Mouse (Mus musculus) NIH3T3 (cell line): ENCODE results near the gene Rnf166.

ENCODE experiments used
- DNase-seq: peaks from one replicate; pipeline ENCODE4 v3.0.0-alpha.2; 2012; ENCODE audit warnings: low read depth

Gene Rnf166

GRCm38 (mm10) chr8:122469407-122469806, 6.5 kb downstream of the Rnf166 start:
- no peak for DNase-seq

- no peak for DNase-seq
Measured at GRCm38 (mm10) chr8:122467816-122468215, 8.0 kb downstream of the Rnf166 start.

DNA sequence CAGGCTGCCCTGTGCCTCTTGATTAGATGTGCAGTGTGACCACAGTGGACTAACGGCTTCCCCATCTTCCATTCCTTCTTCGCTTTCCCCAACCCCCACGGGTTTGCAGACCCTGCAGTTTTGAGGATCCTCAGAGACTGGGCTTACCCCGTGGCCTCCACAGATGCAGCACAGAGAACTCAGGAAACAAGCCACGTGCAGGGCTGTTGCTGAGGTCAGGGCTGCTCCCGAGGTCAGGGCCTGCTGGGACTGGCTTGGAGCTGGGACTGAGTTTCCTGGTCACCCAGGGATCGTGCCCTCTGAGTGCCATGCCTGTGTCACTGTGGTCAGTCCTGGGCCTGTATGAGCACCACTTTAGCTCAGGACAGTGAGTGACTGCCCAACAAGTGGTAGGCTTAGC, 10.9 kb downstream of the Rnf166 start:
- no peak for DNase-seq

GRCm38 (mm10) chr8:122463651-122464640, 11.9 kb downstream of the Rnf166 start:
- peak; percentile 17 for DNase-seq

- no peak for DNase-seq
Measured at GRCm38 (mm10) chr8:122462510-122462909, 13.4 kb downstream of the Rnf166 start.

GRCm38 (mm10) chr8:122461473-122462148, 14.3 kb downstream of the Rnf166 start:
- DNase-seq: peak; percentile 72

GRCm38 (mm10) chr8:122460524-122461472, 15.1 kb downstream of the Rnf166 start, which contains the start of gene Snai3:
Gene Snai3 (minus strand): TSS chr8:122460733.
- peak; percentile 51 for DNase-seq

DNA sequence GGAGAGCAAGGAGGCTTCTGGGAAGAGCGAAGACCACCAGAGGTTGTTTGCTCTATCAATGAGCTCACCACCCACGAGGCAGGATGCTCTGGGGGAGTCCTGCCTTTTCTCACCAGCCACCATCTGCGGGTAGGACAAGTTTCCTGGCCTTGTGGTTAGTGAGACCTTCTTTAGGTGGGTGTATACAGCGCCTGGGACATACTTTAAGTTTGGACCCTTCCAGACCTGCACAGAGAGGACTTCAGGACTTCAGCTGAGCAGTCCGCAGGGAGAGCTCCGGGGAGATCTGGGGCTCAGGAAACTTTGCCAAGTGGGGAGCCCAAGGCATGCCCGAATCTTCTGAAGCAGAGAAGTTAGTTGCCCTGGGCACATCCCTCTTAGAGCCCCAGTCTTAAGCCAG, 15.9 kb downstream of the Rnf166 start:
- no peak for DNase-seq

DNA sequence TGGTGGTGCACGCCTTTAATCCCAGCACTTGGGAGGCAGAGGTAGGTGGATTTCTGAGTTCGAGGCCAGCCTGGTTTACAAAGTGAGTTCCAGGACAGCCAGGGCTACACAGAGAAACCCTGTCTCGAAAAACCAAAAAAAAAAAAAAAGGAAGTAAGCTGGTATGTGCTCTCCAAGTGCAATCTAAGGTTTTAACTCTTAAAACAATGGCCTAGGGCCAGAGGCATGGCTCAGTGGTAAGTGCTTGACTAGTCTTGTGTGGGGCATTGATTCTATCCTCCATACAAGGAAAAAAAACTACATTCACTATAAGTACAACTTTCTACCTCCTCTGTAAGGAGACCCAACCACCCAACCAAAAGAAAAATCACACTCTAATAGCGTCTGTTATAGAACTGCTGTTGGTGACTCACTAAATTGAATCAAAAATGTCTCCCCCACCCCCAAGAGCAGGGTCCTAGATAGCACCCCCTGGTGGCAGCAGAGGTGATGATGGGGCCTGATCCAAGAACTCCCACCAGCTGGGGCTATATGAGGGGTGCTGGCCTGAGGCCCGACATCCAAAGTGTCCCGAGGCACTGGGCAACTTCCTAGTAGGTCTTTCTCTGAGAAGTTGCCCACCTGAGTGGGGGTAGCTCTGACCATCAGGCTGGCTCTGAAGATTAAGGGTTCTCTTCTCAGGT, 16.5 kb downstream of the Rnf166 start:
- DNase-seq: peak; percentile 42

- DNase-seq: no peak
Measured at GRCm38 (mm10) chr8:122457171-122457570, 18.7 kb downstream of the Rnf166 start.

- DNase-seq: no peak
Measured at GRCm38 (mm10) chr8:122454409-122454808, 21.5 kb downstream of the Rnf166 start.

DNA sequence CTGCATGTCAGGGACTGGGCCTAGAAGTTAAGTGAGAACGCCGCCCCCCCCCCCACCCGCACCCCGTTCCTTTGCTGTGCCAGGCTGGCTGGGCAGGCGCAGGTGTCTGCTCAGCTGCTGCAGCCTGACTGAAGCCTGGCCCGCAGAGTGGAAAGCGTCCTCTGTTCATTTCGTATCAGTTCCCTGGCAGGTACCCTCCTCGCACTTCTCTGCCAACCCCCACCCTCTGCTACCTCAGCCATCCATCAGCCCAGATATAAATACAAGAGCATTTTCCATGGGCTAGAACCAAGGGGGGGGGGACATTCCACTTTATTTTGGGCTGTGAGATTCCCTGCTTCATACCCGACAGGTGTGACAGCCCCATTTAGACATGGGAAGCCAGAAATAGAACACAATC, 23.7 kb downstream of the Rnf166 start:
- no peak for DNase-seq

DNA sequence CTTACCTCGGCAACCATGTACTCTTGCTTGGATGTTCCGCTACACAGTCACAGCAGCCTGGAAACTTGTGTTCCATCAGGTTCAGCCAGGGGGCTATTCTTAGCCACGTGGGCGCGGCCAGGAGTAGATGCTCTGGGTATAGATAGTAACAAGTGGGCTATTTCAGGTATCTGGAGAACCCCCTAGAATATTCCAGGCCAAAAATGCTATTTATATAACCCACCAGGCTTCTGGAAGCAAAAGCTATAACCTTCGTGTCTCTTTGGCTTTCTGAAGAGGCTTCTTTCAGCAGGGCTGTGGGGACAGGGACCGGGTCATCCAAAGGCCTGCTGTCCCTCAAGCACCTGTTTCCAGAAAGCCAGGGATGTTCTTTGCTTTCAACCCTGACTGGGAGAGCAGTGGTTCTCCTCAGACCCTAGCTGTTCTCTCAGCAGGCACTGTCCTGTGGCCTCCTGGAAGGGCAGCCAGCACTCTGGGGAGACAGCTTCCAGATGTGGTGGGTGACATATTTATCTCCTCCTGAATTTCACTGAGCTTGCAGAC, 24.6 kb downstream of the Rnf166 start:
- no peak for DNase-seq

GRCm38 (mm10) chr8:122445203-122445602, 30.7 kb downstream of the Rnf166 start:
- DNase-seq: peak; percentile 54

- DNase-seq: peak; percentile 100
Measured at GRCm38 (mm10) chr8:122444058-122444748, 31.7 kb downstream of the Rnf166 start.

DNA sequence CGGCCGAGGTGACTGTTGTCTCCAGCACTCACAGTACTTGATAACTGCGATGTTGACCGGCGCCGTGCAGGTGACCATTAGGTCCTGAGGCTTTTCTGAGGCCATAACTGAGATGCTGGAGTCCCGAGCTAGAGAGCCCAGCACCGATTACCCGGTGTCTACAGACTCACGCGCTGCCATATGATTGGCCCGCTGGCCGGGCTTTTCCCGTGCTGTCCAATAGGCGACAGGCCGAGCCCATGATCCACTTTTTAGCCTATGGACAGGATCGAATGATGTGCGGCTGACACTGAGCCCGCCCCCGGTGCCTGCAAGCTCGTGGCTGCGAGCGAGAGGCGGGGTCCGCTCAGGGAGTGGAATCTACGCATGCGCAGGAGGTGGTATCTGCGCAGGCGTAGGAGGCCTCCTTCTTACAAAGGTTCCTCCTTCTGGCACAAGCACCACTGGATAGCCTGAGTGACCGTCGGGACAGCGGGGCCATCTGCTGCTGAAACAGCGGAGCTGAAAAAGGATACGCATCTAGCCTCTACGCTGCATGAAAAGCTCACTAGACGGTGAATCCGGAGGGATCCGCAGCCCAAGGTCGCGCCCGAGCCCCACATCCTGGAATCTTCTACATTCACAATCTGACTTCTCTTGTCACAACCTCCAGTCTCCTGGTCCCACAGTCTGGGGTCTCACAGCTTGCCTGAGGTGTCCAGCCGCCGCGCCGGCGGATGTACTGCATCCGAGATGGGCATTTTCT, 32.4 kb downstream of the Rnf166 start, which contains the start of gene Mvd:
Mvd (minus strand) TSS at position 161 of the 745 bp plus-strand sequence.
- DNase-seq: peak; percentile 100

DNA sequence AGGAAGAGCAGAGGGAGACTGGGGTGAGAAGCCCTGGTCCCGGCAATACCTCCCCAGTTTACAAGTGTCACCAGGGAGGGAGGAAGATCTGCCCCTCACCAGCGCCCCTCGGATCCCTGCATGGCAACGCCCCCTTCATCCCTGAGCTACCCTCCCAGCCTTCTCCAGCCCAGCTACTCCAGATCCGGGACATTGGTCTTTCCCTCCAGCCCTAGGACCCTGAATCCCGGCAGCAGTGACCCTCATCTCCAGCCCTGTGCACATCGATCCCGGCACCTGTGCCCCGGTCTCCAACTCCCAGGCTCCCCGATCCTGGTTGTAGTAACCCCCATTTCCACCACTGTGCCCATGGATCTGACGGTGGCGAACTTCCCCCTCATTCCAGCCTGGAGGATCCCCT, 33.1 kb downstream of the Rnf166 start:
- DNase-seq: no peak

- no peak for DNase-seq
Measured at GRCm38 (mm10) chr8:122442356-122442755, 33.5 kb downstream of the Rnf166 start.

DNA sequence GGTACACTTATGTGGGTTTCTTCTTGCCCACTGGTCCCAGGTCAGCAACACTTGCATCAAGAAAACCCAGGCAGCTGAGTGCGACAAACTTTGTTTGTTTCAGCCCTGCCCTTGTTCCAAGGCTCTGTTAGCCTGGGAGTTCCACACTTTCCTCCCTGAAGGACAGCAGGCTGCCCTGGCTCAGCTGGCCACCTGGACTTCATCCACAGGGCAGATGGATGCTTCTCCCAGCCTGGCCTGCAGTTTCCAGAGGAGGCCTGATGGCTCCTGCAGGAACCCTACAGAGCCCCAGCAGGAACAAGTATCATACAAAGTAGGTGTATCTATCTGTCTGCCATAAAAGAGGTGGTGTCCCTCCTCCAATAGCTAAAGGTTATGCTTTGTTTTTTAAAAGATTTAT, 34.5 kb downstream of the Rnf166 start:
- no peak for DNase-seq

DNA sequence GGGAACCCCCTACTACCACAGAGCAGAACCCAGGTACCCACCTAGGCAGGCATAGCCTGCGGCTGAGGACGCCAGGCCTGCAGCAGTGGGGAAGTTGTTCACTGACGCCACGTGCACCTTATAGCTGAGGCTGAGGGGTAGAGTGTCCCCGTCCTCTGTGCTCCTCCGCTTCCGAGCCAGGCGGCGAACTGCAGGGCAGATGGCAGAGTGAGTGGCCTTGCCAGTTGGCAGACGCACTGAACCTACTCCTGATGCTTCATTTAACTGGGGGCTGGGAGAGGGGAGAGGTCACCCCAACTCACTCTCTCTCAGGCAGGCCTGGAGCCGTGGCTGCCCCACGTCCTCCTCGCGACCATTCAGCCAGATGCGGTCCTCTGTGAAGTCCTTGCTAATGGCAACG, 36.5 kb downstream of the Rnf166 start:
- no peak for DNase-seq
